Mouse (Mus musculus) 3T3-L1 (cell line): Measurements from ENCODE around the gene Tbc1d16.

ENCODE experiments used
- DNase-seq: peaks from one replicate; pipeline ENCODE4 v3.0.0-alpha.2; 2015; ENCODE audit warnings: low read depth, low spot score

Gene Tbc1d16

DNA sequence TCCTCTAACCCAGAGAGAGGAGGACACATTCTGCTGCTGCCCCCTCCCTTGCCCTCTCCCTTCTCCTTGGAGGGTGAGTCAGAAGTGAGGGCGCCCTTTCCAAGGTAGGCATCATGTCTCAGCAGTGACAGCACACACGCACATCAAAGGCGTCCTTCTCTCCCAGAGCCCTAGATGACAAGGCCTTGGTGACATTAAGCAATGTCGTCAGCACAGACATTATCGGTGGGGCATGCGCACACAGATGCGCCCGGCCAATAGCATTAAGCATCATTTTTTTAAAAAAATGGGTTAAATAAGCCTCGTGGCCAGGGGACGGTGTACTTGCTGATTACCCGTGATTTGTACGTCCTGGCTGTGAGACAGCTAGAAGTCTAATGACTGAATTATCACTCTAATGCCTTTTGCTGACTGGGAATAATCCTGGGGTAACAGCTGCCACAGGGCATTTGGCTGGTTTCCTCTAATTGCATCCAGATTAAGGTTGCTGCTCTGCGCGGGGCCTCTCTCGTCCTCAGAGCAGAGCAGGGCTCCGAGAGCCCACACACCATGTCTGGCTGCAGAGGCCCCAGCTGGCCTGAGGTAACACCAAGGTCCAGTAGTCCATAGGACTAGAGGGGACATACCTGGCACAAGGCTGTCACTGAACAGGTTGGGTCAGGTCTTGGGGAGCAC is 83.4 kb downstream of the Tbc1d16 start:
- no peak for DNase-seq

DNA sequence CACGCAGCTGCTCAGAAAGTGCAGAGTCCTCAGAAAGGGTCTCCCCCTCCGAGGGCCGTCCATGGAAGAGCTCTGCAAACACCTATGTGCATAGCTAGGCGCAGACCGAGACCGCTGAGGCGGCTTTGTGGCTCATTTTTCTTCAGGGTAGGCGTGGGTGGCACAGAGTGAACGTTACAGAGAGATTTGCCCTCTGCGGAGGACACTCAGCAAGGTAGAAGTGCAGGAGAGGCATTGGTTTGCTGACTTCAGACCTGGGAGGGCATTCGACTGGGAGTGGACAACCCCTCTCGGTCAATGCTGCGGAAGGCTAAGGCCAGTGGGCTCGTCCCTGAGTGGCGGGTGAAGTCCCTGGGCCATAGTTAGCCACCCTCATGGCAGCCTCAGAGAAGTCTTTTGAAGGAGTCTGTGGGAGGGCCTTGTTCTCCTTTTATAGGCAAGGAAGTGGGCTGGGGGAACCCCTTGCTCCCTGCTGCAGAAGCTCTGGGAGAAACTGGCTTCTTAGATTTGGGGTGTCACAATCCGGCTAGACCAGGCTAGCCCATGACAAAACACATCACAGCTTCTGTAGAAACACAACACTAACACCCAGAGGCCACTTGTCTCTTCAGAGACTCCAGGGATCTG is 84.8 kb downstream of the Tbc1d16 start:
- no peak for DNase-seq

DNA sequence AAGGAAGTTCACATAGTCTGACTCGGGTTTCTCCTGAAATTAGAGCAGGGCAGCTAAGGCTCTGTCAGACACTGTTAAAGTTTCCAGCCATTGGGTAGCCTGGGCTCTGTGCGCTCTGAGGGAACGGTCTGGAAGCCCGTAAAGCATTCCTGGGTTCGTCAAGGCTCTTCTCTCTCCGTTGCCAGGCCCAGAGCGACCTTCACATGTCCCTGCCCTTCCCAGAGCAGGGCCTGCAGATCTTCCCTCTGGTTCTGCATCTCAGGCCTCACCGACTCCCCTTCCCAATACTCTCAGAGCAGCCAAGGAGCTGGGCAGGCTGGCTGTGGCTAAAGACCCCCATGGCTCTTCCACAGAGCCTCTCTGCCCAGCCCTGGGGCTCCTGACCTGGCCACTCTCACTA is 85.7 kb downstream of the Tbc1d16 start:
- DNase-seq, result no peak

DNA sequence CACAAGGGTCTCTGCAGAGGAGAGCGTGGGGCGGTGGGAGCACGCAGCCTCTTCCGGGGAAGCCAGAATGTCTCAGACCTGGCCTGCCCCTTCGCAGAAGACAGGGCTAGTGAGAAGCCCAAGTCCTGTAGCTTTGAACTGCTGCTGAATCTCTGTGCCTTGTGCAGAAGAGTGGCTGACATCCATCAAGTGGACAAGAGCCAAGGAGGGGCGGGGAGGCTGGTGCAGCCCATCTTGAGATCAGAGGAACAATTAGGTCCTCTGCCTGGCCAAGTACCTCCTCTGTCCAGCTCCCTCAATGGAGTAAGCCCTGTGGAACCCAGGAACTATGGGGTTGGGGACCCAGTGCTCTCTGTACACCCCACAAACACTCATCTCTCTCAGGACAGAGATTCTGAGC is 89.3 kb downstream of the Tbc1d16 start:
- DNase-seq, result no peak

DNA sequence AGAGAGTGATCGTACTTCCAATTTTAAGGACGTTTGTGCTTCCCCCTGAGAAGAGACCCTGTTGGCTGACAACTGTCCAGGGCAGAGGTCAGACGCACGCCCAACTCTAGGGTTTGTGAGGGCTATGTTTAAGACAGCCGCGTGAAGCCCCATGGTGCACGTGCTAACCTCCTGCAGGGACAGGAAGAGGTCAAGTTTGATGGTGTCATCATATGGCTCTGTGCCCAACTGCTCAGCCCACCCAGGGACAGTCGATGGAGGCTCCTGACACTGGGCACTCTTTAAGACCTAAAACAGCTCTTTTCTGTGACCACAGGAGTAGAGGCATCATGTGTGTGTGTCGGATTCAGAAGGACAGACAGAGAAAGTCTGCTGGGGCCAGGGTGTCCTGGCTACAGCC is 90.1 kb downstream of the Tbc1d16 start:
- DNase-seq, result no peak

- DNase-seq, result no peak
Measured at GRCm38 (mm10) chr11:119134586-119134985, 93.7 kb downstream of the Tbc1d16 start.

DNA sequence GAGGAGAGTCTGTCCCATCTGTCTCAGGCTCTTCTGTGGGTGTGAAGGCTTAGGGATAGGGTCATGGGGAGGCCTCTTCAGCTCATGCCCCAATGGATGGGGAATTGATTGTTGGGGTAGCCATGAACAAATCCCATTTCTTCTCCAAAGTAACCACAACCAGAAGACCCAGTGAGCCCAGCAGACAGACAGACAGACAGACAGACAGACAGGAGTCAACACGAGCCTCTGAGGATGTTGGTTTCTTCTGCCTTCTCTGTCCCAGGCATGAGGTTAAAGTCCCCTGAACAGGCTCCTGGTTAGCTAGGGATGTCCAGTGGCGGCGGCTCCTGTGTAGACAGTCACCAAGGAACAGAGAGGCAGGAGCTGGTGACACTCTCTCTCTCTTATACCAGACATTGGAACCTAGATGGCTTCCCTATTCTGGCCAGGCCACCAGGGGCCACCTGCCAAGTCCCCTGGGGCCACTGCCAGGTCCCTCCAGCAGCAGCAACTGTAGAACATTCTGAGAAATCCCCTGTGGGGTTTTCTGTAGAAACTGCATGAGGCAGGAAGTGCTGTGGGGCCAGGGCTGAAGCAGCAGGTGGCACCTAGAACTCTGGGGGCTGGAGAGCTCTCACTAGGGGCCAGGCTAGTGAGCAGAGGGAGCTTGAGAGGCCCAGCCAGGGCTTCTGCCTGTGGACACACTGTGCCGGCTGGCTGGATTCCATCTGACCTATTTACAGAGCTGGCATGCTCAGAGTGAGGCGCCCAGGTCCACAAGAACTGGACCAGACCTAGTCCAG is 94.7 kb downstream of the Tbc1d16 start:
- DNase-seq, result no peak

DNA sequence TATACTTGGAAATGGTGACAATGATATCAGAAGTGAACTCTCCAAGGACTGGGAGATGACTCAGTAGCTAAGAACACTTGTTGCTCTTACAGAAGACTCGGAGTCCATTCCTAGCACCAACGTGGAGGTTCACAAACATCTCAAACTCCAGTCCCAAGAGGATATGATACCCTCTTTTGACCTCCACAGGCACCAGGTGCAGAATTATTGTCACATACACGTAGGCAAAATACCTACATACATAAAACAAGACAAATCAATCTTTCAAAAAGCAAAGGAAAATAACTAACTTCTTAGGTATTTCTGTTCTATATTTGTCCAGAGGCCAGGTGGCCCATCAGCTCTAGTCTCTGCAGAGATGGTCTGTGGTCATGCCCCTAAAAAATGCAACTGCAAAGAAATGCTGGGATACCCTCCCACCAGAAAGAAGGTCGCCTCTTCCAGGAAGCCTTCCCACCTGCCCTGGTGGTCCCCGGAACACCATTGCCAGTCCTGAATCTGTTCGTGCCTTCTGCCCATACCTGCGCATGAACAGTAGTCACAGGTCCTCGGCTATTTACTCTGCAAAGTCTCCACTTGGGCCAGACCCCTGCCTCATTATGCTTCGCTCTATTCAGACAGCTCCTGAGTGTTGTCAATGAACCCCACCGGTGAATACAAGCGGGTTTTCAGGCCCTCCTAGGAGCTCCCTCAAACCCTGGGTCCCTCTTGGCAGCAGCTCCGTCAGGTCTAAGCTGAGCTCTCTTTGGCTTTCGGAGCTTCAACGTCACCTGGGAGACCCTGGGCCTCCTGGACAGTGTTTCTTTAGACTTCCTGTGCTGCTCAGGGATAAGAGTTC is 95.9 kb downstream of the Tbc1d16 start:
- no peak for DNase-seq

- DNase-seq, result no peak
Measured at GRCm38 (mm10) chr11:119130081-119130765, 98.1 kb downstream of the Tbc1d16 start.

- DNase-seq, result no peak
Measured at GRCm38 (mm10) chr11:119129281-119130058, 98.8 kb downstream of the Tbc1d16 start.

GRCm38 (mm10) chr11:119128668-119129280 is 99.5 kb downstream of the Tbc1d16 start:
- no peak for DNase-seq

- peak; percentile 76 for DNase-seq
Measured at GRCm38 (mm10) chr11:119127686-119128473, 100.4 kb downstream of the Tbc1d16 start.

DNA sequence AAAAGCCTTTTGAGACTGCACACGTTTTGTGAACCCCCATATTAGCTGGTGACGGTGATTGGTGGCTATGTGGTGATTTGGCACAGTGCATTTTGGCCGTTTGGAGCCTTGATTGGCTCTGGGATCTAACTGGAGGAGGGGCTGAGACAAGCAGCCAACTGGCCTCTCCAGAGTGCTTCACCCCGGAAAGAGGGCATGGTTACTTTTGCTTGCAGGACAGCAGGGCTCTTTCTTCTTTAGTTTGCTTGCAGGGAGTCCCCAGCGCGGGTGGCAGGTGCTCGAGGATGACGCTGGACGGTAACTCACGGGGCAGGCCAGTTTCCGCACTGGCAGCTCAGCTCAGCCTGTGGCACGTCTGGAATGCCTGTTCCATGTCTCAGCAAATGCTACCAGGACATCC is 101.2 kb downstream of the Tbc1d16 start:
- peak; percentile 38 for DNase-seq

DNA sequence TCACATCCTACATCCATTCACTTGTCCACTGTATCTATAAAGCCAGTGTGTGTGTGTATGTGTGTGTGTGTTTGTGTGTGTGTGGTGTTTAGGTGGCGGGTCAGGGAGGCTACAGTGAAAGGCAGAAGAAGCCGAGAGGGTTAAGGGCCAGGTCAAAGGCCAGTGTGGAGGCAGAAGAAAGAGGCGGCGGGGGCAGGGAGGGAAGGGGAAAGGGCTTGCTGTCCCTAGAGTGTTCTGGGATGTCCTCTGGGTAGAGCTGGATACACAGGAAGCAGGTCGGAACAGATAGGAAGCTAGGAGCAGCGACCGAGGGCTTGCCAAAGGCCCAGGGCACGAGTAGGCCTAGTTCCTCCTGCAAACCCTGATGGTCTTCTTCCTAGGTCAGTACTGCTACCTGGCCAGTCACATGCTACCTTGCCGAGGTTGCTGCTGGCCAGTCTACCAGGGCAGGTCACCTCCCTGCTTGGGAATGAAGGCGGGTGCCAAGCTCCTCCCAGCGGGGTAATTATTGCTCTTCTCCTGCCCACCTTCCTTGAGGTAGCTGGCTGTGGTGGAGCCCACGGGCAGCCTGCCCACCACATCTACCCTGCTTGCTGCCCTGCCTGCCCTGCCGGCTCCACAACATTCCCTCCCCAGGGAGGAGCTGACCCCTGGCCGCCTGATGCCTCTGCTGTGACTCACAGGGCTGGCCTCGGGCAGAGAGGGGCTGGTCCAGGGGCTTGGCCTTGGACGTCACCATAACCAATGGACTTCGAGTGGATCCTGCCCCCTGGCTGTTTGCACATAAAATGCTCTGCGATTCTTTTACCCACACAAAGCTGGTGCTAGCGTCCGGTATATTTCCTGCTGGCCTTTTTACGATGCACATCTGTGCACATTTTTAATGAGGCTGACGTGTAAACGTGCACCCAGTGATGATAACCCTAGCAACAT is 102.1 kb downstream of the Tbc1d16 start:
- peak; percentile 98 for DNase-seq

- no peak for DNase-seq
Measured at GRCm38 (mm10) chr11:119124536-119124935, 103.8 kb downstream of the Tbc1d16 start.

DNA sequence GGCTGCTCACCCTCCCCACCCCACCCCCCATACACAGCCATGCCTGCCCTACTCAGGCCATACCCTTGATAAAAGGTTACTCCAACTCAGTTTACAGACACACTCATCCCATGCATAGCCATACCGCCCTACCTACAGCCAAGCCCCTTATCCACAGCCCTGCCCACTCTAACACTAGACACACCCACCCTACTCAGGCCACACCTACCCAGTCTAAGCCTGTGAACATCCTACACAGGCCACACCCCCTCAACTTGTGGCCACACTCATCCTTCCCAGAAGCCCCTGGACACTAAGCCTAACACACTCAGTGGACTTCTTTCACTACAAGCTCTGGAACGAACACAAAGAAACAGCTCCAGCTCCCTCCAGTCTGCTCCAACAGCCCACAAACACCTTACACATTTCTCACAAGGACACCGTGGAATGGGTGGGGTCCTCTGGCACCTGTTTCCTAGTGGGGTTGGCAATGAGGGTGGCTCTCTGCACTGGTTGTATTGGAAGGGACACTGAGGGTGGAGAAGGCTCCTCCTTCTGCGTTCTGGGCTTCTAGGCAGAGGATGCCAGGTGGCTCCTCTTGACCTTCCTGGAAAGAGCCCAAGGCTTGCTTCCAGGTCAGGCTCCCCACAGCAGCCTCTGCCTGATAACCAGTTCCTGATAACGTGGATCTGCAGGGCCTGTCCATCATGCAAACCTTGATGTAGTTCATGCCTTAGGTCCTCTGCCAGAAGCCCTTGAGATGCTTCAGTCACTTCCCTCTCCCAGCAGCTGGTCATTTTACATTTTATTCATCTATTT is 104.6 kb downstream of the Tbc1d16 start:
- no peak for DNase-seq

DNA sequence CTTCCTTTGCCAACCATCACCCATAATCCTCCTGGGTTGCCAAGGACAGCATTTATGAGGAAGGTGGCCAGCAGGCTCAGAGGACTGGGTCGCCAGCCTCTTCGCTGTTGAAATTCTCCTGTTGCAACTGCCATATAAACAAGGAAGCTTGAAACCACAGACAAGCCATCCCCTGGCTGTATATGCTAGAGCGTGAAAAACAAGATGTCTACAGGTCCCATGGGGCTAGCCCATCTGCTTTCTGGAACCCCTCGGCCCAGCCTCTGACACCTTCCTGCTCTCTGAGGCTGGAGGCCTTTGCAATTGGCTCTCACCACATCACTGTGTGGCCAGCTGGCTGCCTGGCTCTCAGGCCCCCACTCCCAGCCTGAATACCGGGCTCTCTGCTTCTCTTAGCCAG is 105.9 kb downstream of the Tbc1d16 start:
- no peak for DNase-seq
